Mouse (Mus musculus) liver, postnatal 0 days (tissue): ENCODE measurements at regions not wholly inside any gene's neighbourhood (a gene's known extent, or its start where the extent isn't known, plus 50 kb on each side); places are given as distances from the start of the nearest gene placed in this dataset.

Source experiments
- CTCF ChIP-seq: sonication (generic); IDR thresholded peaks from 2 replicates; pipeline ENCODE4 v1.5.1; 2016; ENCODE audit warnings: antibody characterized with exemption, low read depth
- EP300 ChIP-seq: IDR thresholded peaks from 2 replicates; pipeline ENCODE4 v1.6.1; 2016; ENCODE audit warnings: antibody characterized with exemption, low read depth, mild to moderate bottlenecking

DNA sequence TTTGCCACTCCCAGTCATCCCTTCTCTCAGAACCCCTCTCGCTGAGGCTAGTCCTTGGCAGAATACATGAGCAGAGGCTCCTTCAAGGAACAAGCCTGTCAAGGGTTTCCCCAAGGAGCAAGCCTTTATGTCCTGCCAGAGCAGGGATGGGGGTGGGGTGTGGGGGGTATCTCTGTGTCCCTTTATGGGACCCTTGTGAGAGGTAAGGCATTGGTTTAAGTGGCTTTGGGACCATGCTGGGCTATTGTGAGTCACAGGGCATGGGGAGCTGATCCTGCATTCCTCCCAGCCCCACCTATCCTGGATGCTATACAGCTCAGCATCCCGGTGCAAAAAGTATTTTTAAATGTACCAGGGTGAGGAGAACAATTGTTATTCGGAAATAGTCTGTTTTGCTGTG is 641.1 kb upstream of the Fam19a5 start:
- TF ChIP-seq CTCF (no peak), EP300 (no peak)
